Mouse (Mus musculus) T-helper 17 cell (primary cell): ENCODE data around the gene Prelid3b.

ENCODE experiments used
- in situ Hi-C, 2 experiments: fragments of 300-600 bp; cut with MboI, MseI; formaldehyde crosslinking; loops; 1 replicate in 1 of 2; 2 replicates in 1 of 2; pipeline ENCODE4 v1.15.1; 2025; ENCODE audit warnings: high pct_unique_total_duplicates in 2 of 2

The Prelid3b gene

GRCm38 (mm10) chr2:174463789-174464523, 8.9 kb downstream of the Prelid3b start, which contains the start of gene Atp5e:
Atp5e (minus strand) TSS chr2:174464105.
- in situ Hi-C loops, result loop anchor here (5.0 to 10.0 kb wide), 2 partner anchors 137 to 799 kb away; no protein-coding TSS in a partner anchor

- in situ Hi-C loops, result loop anchor here (5.0 to 10.0 kb wide), 2 partner anchors 136 to 799 kb away; no protein-coding TSS in a partner anchor
Measured at GRCm38 (mm10) chr2:174463370-174463769, 9.5 kb downstream of the Prelid3b start.

GRCm38 (mm10) chr2:174459365-174459764, 13.5 kb downstream of the Prelid3b start:
- in situ Hi-C loops, result no loop called here

- in situ Hi-C loops, result no loop called here
Measured at GRCm38 (mm10) chr2:174453681-174454080, 19.2 kb downstream of the Prelid3b start.

GRCm38 (mm10) chr2:174450353-174450752, 22.5 kb downstream of the Prelid3b start, which contains the start of gene Tubb1:
Tubb1 (plus strand) TSS chr2:174450695.
- in situ Hi-C loops, result no loop called here

GRCm38 (mm10) chr2:174448405-174448804, 24.5 kb downstream of the Prelid3b start:
- in situ Hi-C loops, result no loop called here

- in situ Hi-C loops, result no loop called here
Measured at GRCm38 (mm10) chr2:174446905-174447304, 26.0 kb downstream of the Prelid3b start.

- in situ Hi-C loops, result no loop called here
Measured at GRCm38 (mm10) chr2:174446492-174446891, 26.4 kb downstream of the Prelid3b start.

GRCm38 (mm10) chr2:174445018-174445417, 27.9 kb downstream of the Prelid3b start:
- in situ Hi-C loops, result no loop called here

- in situ Hi-C loops, result no loop called here
Measured at GRCm38 (mm10) chr2:174444359-174444758, 28.5 kb downstream of the Prelid3b start.

GRCm38 (mm10) chr2:174443046-174443445, 29.8 kb downstream of the Prelid3b start:
- in situ Hi-C loops, result no loop called here

GRCm38 (mm10) chr2:174442460-174442859, 30.4 kb downstream of the Prelid3b start:
- in situ Hi-C loops, result no loop called here

- in situ Hi-C loops, result no loop called here
Measured at GRCm38 (mm10) chr2:174441898-174442297, 31.0 kb downstream of the Prelid3b start.

GRCm38 (mm10) chr2:174439961-174440360, 32.9 kb downstream of the Prelid3b start:
- in situ Hi-C loops, result no loop called here

GRCm38 (mm10) chr2:174439450-174439838, 33.4 kb downstream of the Prelid3b start:
- in situ Hi-C loops, result no loop called here

GRCm38 (mm10) chr2:174438737-174439449, 34.0 kb downstream of the Prelid3b start, which contains the start of gene Ctsz:
Ctsz (minus strand) TSS chr2:174439039.
- in situ Hi-C loops, result no loop called here

- in situ Hi-C loops, result no loop called here
Measured at GRCm38 (mm10) chr2:174438181-174438580, 34.7 kb downstream of the Prelid3b start.

GRCm38 (mm10) chr2:174437697-174437982, 35.2 kb downstream of the Prelid3b start:
- in situ Hi-C loops, result no loop called here

- in situ Hi-C loops, result no loop called here
Measured at GRCm38 (mm10) chr2:174436916-174437696, 35.8 kb downstream of the Prelid3b start.

GRCm38 (mm10) chr2:174436076-174436701, 36.7 kb downstream of the Prelid3b start:
- in situ Hi-C loops, result no loop called here

GRCm38 (mm10) chr2:174434943-174435342, 37.9 kb downstream of the Prelid3b start:
- in situ Hi-C loops, result no loop called here
